Mouse (Mus musculus) small intestine, adult 2 months (tissue): ENCODE results near the gene S1pr1.

Experiments used
- CTCF ChIP-seq: fragments of 200-500 bp; IDR thresholded peaks from 2 replicates; pipeline ENCODE4 v1.5.1; 2012; ENCODE audit warnings: low read depth, mild to moderate bottlenecking, control low read depth, inconsistent platforms, low read length, moderate library complexity, mixed read lengths; ENCODE audit not compliant: insufficient replicate concordance, insufficient read length; ENCODE audit errors: extremely low read depth
- POLR2A ChIP-seq: fragments of 200-500 bp; IDR thresholded peaks from 2 replicates; pipeline ENCODE4 v1.6.1; 2012; ENCODE audit warnings: low read depth, mild to moderate bottlenecking, control low read depth, inconsistent platforms, low read length, moderate library complexity

DNA sequence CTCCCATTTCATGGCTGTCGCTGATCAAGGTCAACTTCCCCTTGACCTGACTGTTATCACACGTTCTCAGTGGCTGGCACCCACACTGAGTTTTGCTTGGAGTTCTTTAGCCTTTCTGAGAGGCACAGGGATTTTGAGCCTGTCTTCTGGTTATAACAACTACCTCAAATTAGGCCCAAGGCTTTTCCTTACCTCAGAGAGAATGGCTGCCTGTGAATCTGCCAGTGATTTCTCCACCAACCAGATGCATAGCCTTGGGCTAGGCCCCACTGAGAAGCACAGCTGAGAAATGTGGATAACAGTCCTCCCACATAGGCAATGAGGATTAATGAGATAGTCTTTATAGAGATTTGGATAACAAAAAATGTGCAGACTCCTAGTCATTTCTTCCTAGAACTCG lies 50.4 kb downstream of the S1pr1 start:
- TF ChIP-seq CTCF (no peak), POLR2A (no peak)
